Mouse (Mus musculus): ENCODE measurements around the gene Rnaseh1.

DNA sequence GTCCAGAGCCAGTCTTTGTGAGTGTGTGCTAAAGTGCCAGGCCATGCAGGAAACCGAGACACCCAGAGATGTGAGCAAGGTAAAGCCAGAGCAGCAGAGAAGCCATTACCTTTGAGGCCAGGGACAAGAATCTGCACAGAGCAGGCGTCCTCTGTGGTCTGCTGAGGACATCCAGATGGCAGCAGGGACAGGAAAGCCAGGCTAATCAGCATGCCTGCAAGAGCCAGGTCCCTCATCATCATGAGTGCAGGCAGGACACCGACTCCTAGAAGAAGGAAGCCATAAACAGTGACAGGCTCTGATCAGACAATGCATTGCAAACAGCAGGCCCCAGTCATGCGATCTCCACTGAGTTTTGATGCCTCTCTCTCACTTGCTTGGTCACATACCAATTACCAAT, 32.1 kb upstream of the Rnaseh1 start:
- no peak for TF ChIP-seq CTCF (IDR thresholded peaks at IDR 0.05; ENCODE audit: extremely low read depth, insufficient read length, insufficient replicate concordance, low read depth, low read length)
- no peak for TF ChIP-seq POLR2A (IDR thresholded peaks at IDR 0.05; ENCODE audit: low read depth, low read length)

Data from small intestine, adult 2 months (tissue).